Mouse (Mus musculus) lung, postnatal 4 days (tissue): ENCODE data around the gene Rara.

Experiments used
- DNase-seq, 2 experiments: peaks; one replicate each; pipeline ENCODE4 v3.0.0; 2021

Gene Rara

DNA sequence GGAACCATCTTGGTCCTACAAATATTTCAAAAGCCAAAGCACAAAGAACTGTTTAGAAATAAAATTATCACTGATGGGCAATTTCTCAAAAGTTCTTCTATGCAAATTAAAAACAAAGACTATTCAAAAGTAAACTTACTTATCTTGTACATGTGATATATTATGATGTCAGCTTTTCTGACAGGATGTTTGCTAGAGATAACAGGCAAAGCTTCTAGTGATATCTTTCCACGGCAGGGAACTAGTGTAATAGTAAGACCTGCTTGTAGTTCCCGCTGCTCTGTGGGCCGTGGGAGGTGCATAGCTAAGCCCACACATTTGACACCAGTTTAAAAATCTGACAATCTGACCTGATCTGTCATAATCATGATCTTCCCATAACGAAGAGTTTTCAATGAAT, 82.5 kb downstream of the Rara start:
- DNase-seq, result no peak

DNA sequence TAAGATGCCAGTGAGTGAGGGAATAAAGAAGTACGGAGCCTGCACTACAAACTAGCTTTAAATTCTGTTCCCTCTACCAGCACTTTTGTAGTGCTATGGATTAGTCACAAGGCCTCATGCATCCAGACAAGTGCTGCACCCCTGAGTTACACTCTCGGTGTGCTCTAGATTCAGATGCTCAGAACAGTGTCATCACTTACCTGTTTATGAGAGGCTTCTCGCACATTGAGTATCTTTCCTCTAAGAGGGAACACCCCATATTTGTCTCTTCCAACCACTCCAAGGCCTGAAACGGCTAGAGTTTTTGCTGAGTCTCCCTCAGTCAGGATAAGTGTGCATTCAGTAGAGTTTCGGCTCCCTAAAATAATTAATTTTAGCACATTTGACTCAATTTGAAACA, 83.1 kb downstream of the Rara start:
- DNase-seq, result no peak

- DNase-seq, result no peak
Observed at GRCm38 (mm10) chr11:99013856-99014255, 86.2 kb downstream of the Rara start.

GRCm38 (mm10) chr11:99019844-99020243, 92.2 kb downstream of the Rara start:
- DNase-seq, result no peak

- DNase-seq, result no peak
Observed at GRCm38 (mm10) chr11:99022384-99022933, 94.8 kb downstream of the Rara start.

- DNase-seq, result no peak
Observed at GRCm38 (mm10) chr11:99023094-99023493, 95.5 kb downstream of the Rara start.

GRCm38 (mm10) chr11:99023500-99024467, 96.2 kb downstream of the Rara start, which contains the start of gene Top2a:
Gene Top2a (minus strand): TSS chr11:99024189.
- DNase-seq, result peak; percentile 76 to 96
